21 mouse cellular contexts compared by ENCODE assay signal in genomic region chr9:90884467-90884866, GRCm38 (mm10).
A peak's percentile ranks its signal among the peaks of the same experiment; 100 is the strongest.
DNase-seq lines count a peak whose midpoint lies in the region; ATAC-seq and TF ChIP-seq lines count a peak whose summit lies in the region.
"Had no signal": no experiment of that assay in that cellular context is flagged by ENCODE, and none has a peak within 500 bp of the region (broad histone marks: within the 10 kb centered on the region; RNA-seq: fewer than 3 reads in every experiment).

No protein-coding gene starts in this region.

- H3K4me2 ChIP-seq in kidney, embryonic 16.5 days (replicated peaks; ENCODE audit: low read depth, low read length), result no peak overlapping the region
- no peak overlapping the region for H3K4me2 ChIP-seq in kidney, embryonic 15.5 days
- no peak overlapping the region for H3K4me2 ChIP-seq in liver, embryonic 12.5 days

- no peaks in the 10 kb centered on the region for H3K4me1 ChIP-seq in kidney, embryonic 16.5 days (ENCODE audit: insufficient read depth, low read length)
- H3K4me1 ChIP-seq in kidney, embryonic 15.5 days, result no peaks in the 10 kb centered on the region
- H3K4me1 ChIP-seq in liver, adult 2 months (ENCODE audit: control insufficient read depth, insufficient read depth, low read length), result no peaks in the 10 kb centered on the region
- H3K4me1 ChIP-seq in liver, embryonic 12.5 days, result no peaks in the 10 kb centered on the region

- DNase-seq in heart, adult 11 months, result peak; percentile 55
- no peak for DNase-seq in heart, postnatal 4 days
- DNase-seq in liver, adult 2 months (ENCODE audit: extremely low read depth, low read depth, low spot score), result peak; percentile 67
- DNase-seq: adrenal gland, adult 2 months; adrenal gland, adult 8-10 months; adrenal gland, postnatal 10 days; adrenal gland, postnatal 14 days; adrenal gland, postnatal 25 days; adrenal gland, postnatal 36 days; B cell, adult 2 months; cerebellum, adult 11 months; cerebellum, adult 11-12 months; cerebellum, adult 18-20 months had no signal

- H3K9me3 ChIP-seq in kidney, embryonic 16.5 days (ENCODE audit: low read length), result no peaks in the 10 kb centered on the region
- H3K9me3 ChIP-seq in kidney, embryonic 15.5 days (replicated peaks), result no peaks in the 10 kb centered on the region
- H3K9me3 ChIP-seq in liver, embryonic 12.5 days (replicated peaks), result no peaks in the 10 kb centered on the region

- no peak overlapping the region for H3K4me3 ChIP-seq in kidney, embryonic 16.5 days (ENCODE audit: low read length)
- no peak overlapping the region for H3K4me3 ChIP-seq in kidney, embryonic 15.5 days (replicated peaks)
- no peak overlapping the region for H3K4me3 ChIP-seq in liver, adult 2 months (ENCODE audit: insufficient read depth, low read depth, low read length)
- H3K4me3 ChIP-seq in liver, embryonic 12.5 days, result no peak overlapping the region

- TF ChIP-seq POLR2A in liver, adult 2 months (IDR thresholded peaks at IDR 0.05; ENCODE audit: extremely low read depth, insufficient read depth, low read length), result no peak

- no peaks in the 10 kb centered on the region for H3K27me3 ChIP-seq in kidney, embryonic 16.5 days (ENCODE audit: insufficient read depth, low read length)
- H3K27me3 ChIP-seq in kidney, embryonic 15.5 days, result no peaks in the 10 kb centered on the region
- H3K27me3 ChIP-seq in liver, adult 2 months (ENCODE audit: control insufficient read depth, insufficient read depth, low read length), result no peaks in the 10 kb centered on the region
- no peaks in the 10 kb centered on the region for H3K27me3 ChIP-seq in liver, embryonic 12.5 days (replicated peaks)
- H3K27me3 ChIP-seq: CH12.LX, Patski had no signal

- no peak for TF ChIP-seq CTCF in liver, adult 2 months (IDR thresholded peaks at IDR 0.05; ENCODE audit: low read depth, low read length)

- WGBS in kidney, embryonic 16.5 days, result 83% methylated on average over 1 of the region's 1 CpGs
- 78% methylated on average over 1 of the region's 1 CpGs for WGBS in kidney, embryonic 15.5 days
- WGBS in liver, adult 2 months, result 75% methylated on average over 1 of the region's 1 CpGs
- WGBS in liver, embryonic 12.5 days (ENCODE audit: insufficient replicate concordance), result 80% methylated on average over 1 of the region's 1 CpGs

- H3K79me2 ChIP-seq in liver, adult 2 months (ENCODE audit: control insufficient read depth, insufficient read depth, low read length), result no peaks in the 10 kb centered on the region

- H3K9ac ChIP-seq in kidney, embryonic 16.5 days (replicated peaks; ENCODE audit: low read length), result no peak overlapping the region
- H3K9ac ChIP-seq in kidney, embryonic 15.5 days, result no peak overlapping the region
- H3K9ac ChIP-seq in liver, adult 2 months (ENCODE audit: low read depth, low read length), result no peak overlapping the region
- H3K9ac ChIP-seq in liver, embryonic 12.5 days, result no peak overlapping the region

- H3K36me3 ChIP-seq in kidney, embryonic 16.5 days (ENCODE audit: insufficient read depth, low read length), result no peaks in the 10 kb centered on the region
- no peaks in the 10 kb centered on the region for H3K36me3 ChIP-seq in kidney, embryonic 15.5 days
- no peaks in the 10 kb centered on the region for H3K36me3 ChIP-seq in liver, adult 2 months (ENCODE audit: control insufficient read depth, insufficient read depth, low read length)
- no peaks in the 10 kb centered on the region for H3K36me3 ChIP-seq in liver, embryonic 12.5 days
- H3K36me3 ChIP-seq: G1E had no signal

- H3K27ac ChIP-seq in kidney, embryonic 16.5 days (ENCODE audit: low read length), result no peak overlapping the region
- no peak overlapping the region for H3K27ac ChIP-seq in kidney, embryonic 15.5 days
- no peak overlapping the region for H3K27ac ChIP-seq in liver, adult 2 months (replicated peaks; ENCODE audit: insufficient read depth, low read depth, low read length)
- no peak overlapping the region for H3K27ac ChIP-seq in liver, embryonic 12.5 days

- 0 out of 2 replicates have a peak, but pooled peaks have one; percentile 51 for ATAC-seq in kidney, embryonic 16.5 days (ENCODE audit: low FRiP score, low TSS enrichment)
- no peak for ATAC-seq in kidney, embryonic 15.5 days (replicated peaks; ENCODE audit: low FRiP score)
- no peak for ATAC-seq in liver, embryonic 12.5 days
- ATAC-seq: activated CD4-positive, CD25-positive, alpha-beta regulatory T cell, adult 4 months; CD4-positive, CD25-positive, alpha-beta regulatory T cell, adult 4 months; Patski had no signal
